Mouse (Mus musculus): Measurements from ENCODE around the gene Cib4. TPM values are rescaled to one million over a fixed set of nuclear protein-coding genes. Genes with fewer than 3 reads are reported as not detected.

Gene Cib4
- polyA plus RNA-seq, 1 experiment from 2014 or later: not detected

DNA sequence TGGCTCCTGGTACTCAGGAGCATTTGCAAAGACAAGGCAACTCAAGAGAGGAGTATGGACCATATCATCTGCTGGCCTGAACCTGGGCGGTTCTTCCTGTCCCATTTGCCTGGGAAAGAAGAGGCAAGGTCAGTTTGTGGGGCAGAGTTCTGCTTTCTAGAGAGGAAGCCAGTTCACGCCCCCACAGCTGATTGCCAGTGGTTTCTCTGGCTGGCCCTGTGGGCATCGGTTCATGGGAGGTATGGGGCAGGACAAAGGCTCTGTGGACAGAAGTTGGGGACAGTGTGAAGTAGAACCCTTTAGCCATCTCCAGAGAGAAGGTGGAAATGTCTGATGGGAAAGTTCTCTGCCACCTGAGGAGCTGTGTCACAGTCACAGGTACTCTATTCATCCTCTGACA is 22.5 kb downstream of the Cib4 start:
- Histone ChIP-seq H3K27ac (ENCODE audit: low read length) (no peak overlapping the region), H3K27me3 (ENCODE audit: insufficient read depth, low read length) (0 out of 2 replicates have a peak, but pooled peaks cover 3% of the 10 kb centered on the region), H3K9me3 (ENCODE audit: low read length) (no peaks in the 10 kb centered on the region), H3K4me1 (ENCODE audit: insufficient read depth, low read length) (0 out of 2 replicates have a peak, but pooled peaks cover 3% of the 10 kb centered on the region), H3K4me3 (ENCODE audit: low read length) (no peak overlapping the region), H3K9ac (replicated peaks; ENCODE audit: low read length) (no peak overlapping the region), H3K36me3 (ENCODE audit: insufficient read depth, low read length) (no peaks in the 10 kb centered on the region), H3K4me2 (replicated peaks; ENCODE audit: low read depth, low read length) (no peak overlapping the region)
- ATAC-seq (ENCODE audit: low FRiP score, low TSS enrichment): no peak
- WGBS: 72% methylated on average over 3 of the region's 3 CpGs

GRCm38 (mm10) chr5:30522406-30522805 is 23.2 kb downstream of the Cib4 start:
- Histone ChIP-seq H3K27me3 (ENCODE audit: insufficient read depth, low read length) (no peaks in the 10 kb centered on the region), H3K4me1 (ENCODE audit: insufficient read depth, low read length) (0 out of 2 replicates have a peak, but pooled peaks cover 3% of the 10 kb centered on the region), H3K36me3 (ENCODE audit: insufficient read depth, low read length) (no peaks in the 10 kb centered on the region), H3K4me3 (ENCODE audit: low read length) (no peak overlapping the region), H3K27ac (ENCODE audit: low read length) (no peak overlapping the region), H3K4me2 (replicated peaks; ENCODE audit: low read depth, low read length) (no peak overlapping the region), H3K9me3 (ENCODE audit: low read length) (no peaks in the 10 kb centered on the region), H3K9ac (replicated peaks; ENCODE audit: low read length) (no peak overlapping the region)
- ATAC-seq (ENCODE audit: low FRiP score, low TSS enrichment): no peak
- 88% methylated on average over 8 of the region's 8 CpGs for WGBS

DNA sequence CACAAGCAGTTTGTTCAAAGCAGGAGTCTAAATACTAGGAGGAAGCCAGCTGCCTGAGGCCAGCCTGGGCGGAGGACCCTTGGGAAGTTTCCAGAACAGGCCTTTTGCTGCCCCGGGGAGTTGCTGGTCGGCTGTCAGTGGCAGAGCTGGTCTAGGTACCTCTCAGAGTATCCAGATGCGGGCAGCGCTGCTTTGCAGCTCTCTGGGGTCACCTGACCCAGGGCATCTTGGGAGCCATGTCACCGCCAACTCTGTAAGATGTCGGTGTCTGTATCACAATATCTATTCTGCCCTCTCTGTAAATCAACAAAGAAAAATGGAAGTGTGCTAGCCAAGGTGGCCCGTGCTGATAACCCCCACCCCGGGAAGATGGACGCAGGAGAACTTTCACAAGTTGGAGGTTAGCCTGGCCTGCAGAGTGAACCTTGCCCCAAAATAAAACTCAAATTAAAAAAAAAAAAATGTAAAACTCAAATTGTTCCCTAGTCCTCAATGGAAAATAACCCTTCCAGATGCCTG is 25.4 kb downstream of the Cib4 start:
- Histone ChIP-seq H3K4me1 (ENCODE audit: insufficient read depth, low read length) (no peaks in the 10 kb centered on the region), H3K9ac (replicated peaks; ENCODE audit: low read length) (no peak overlapping the region), H3K27me3 (ENCODE audit: insufficient read depth, low read length) (no peaks in the 10 kb centered on the region), H3K4me3 (ENCODE audit: low read length) (no peak overlapping the region), H3K4me2 (replicated peaks; ENCODE audit: low read depth, low read length) (no peak overlapping the region), H3K36me3 (ENCODE audit: insufficient read depth, low read length) (no peaks in the 10 kb centered on the region), H3K27ac (ENCODE audit: low read length) (no peak overlapping the region), H3K9me3 (ENCODE audit: low read length) (no peaks in the 10 kb centered on the region)
- WGBS: 78% methylated on average over 10 of the region's 10 CpGs
- no peak for ATAC-seq (ENCODE audit: low FRiP score, low TSS enrichment)

DNA sequence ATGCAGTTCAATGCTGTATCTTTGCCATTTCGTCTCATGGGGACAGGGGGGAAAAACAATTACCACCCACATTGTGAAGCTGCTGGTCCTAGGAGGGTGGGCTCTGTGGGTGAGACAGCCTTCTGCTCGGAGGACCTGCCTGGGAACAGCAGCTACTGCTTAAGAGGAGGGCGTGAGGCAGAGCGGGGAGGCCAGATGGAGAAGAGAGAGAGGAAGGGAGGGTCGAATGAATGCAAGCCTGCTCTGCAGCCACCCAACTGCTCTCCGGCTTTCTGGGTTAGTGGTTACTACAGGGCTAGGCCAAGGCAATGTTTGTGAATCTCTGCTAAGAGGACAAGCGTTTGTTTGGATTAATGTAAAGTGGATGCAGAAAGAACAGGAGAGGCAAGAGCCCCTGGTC is 26.1 kb downstream of the Cib4 start:
- no peaks in the 10 kb centered on the region for H3K27me3 ChIP-seq (ENCODE audit: insufficient read depth, low read length)
- no peak overlapping the region for H3K4me2 ChIP-seq (replicated peaks; ENCODE audit: low read depth, low read length)
- H3K9ac ChIP-seq (replicated peaks; ENCODE audit: low read length): no peak overlapping the region
- H3K36me3 ChIP-seq (ENCODE audit: insufficient read depth, low read length): no peaks in the 10 kb centered on the region
- no peak for ATAC-seq (ENCODE audit: low FRiP score, low TSS enrichment)
- H3K27ac ChIP-seq (ENCODE audit: low read length): no peak overlapping the region
- 37% methylated on average over 7 of the region's 7 CpGs for WGBS
- H3K9me3 ChIP-seq (ENCODE audit: low read length): no peaks in the 10 kb centered on the region
- H3K4me3 ChIP-seq (ENCODE audit: low read length): no peak overlapping the region
- H3K4me1 ChIP-seq (ENCODE audit: insufficient read depth, low read length): no peaks in the 10 kb centered on the region

GRCm38 (mm10) chr5:30518547-30518946 is 27.1 kb downstream of the Cib4 start:
- Histone ChIP-seq H3K4me1 (ENCODE audit: insufficient read depth, low read length) (no peaks in the 10 kb centered on the region), H3K27ac (ENCODE audit: low read length) (no peak overlapping the region), H3K9ac (replicated peaks; ENCODE audit: low read length) (no peak overlapping the region), H3K4me2 (replicated peaks; ENCODE audit: low read depth, low read length) (no peak overlapping the region), H3K27me3 (ENCODE audit: insufficient read depth, low read length) (no peaks in the 10 kb centered on the region), H3K9me3 (ENCODE audit: low read length) (no peaks in the 10 kb centered on the region), H3K4me3 (ENCODE audit: low read length) (no peak overlapping the region), H3K36me3 (ENCODE audit: insufficient read depth, low read length) (no peaks in the 10 kb centered on the region)
- WGBS: 77% methylated on average over 6 of the region's 6 CpGs
- ATAC-seq (ENCODE audit: low FRiP score, low TSS enrichment): no peak

DNA sequence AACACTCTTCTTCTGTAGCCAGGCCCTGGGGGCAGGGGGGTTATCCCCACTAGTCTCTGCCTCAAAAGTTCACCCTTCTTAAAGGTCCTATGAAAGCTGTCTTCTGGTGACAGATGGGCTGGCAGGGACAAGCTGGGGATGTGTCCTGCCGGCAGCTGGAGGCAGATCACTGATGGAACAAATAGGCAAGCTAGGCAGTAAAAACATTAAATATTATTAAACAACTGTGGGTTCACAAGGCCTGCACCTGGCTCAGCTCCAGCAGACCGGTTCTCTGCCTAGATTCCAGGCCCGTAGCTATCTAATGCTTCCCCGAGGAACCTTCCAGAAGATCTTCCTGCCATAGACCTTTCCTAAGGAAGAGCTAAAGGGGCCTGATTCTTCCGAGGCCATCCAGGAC is 27.5 kb downstream of the Cib4 start:
- Histone ChIP-seq H3K4me2 (replicated peaks; ENCODE audit: low read depth, low read length) (no peak overlapping the region), H3K27ac (ENCODE audit: low read length) (no peak overlapping the region), H3K4me1 (ENCODE audit: insufficient read depth, low read length) (no peaks in the 10 kb centered on the region), H3K36me3 (ENCODE audit: insufficient read depth, low read length) (no peaks in the 10 kb centered on the region), H3K9ac (replicated peaks; ENCODE audit: low read length) (no peak overlapping the region), H3K9me3 (ENCODE audit: low read length) (no peaks in the 10 kb centered on the region), H3K27me3 (ENCODE audit: insufficient read depth, low read length) (no peaks in the 10 kb centered on the region), H3K4me3 (ENCODE audit: low read length) (no peak overlapping the region)
- no peak for ATAC-seq (ENCODE audit: low FRiP score, low TSS enrichment)
- 56% methylated on average over 5 of the region's 5 CpGs for WGBS

- no peaks in the 10 kb centered on the region for H3K27me3 ChIP-seq (ENCODE audit: insufficient read depth, low read length)
- H3K4me3 ChIP-seq (ENCODE audit: low read length): no peak overlapping the region
- H3K27ac ChIP-seq (ENCODE audit: low read length): no peak overlapping the region
- no peaks in the 10 kb centered on the region for H3K4me1 ChIP-seq (ENCODE audit: insufficient read depth, low read length)
- H3K9me3 ChIP-seq (ENCODE audit: low read length): no peaks in the 10 kb centered on the region
- ATAC-seq (ENCODE audit: low FRiP score, low TSS enrichment): no peak
- no peak overlapping the region for H3K4me2 ChIP-seq (replicated peaks; ENCODE audit: low read depth, low read length)
- H3K36me3 ChIP-seq (ENCODE audit: insufficient read depth, low read length): no peaks in the 10 kb centered on the region
- H3K9ac ChIP-seq (replicated peaks; ENCODE audit: low read length): no peak overlapping the region
- WGBS: 51% methylated on average over 7 of the region's 7 CpGs
These were observed 29.3 kb downstream of the Cib4 start for GRCm38 (mm10) chr5:30516376-30516775.

DNA sequence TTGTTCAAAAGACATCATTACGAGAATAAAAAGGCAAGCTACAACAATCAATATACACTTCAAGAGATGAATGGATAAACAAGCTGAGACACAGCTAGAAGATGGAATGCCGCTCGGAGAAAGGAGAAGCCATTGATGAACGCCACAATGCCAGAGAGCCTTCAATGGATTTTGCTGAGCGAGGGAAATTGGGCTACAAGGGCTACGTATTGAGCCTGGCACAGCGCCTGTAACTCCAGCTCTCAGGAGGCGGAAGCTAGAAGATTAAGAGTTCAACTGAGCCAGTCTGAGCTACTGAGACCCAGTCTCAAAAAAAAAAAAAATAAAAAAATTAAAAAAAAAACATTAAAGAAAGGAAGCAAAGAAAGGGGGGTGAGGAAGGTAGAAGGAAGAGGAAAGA is 32.5 kb downstream of the Cib4 start:
- no peak for ATAC-seq (ENCODE audit: low FRiP score, low TSS enrichment)
- Histone ChIP-seq H3K4me2 (replicated peaks; ENCODE audit: low read depth, low read length) (no peak overlapping the region), H3K27me3 (ENCODE audit: insufficient read depth, low read length) (no peaks in the 10 kb centered on the region), H3K9ac (replicated peaks; ENCODE audit: low read length) (no peak overlapping the region), H3K4me1 (ENCODE audit: insufficient read depth, low read length) (no peaks in the 10 kb centered on the region), H3K9me3 (ENCODE audit: low read length) (no peaks in the 10 kb centered on the region), H3K36me3 (ENCODE audit: insufficient read depth, low read length) (no peaks in the 10 kb centered on the region), H3K4me3 (ENCODE audit: low read length) (no peak overlapping the region), H3K27ac (ENCODE audit: low read length) (no peak overlapping the region)
- WGBS: 91% methylated on average over 8 of the region's 8 CpGs

- no peaks in the 10 kb centered on the region for H3K4me1 ChIP-seq (ENCODE audit: insufficient read depth, low read length)
- no peak overlapping the region for H3K9ac ChIP-seq (replicated peaks; ENCODE audit: low read length)
- no peak for ATAC-seq (ENCODE audit: low FRiP score, low TSS enrichment)
- 58% methylated on average over 7 of the region's 7 CpGs for WGBS
- no peak overlapping the region for H3K27ac ChIP-seq (ENCODE audit: low read length)
- no peaks in the 10 kb centered on the region for H3K27me3 ChIP-seq (ENCODE audit: insufficient read depth, low read length)
- no peaks in the 10 kb centered on the region for H3K9me3 ChIP-seq (ENCODE audit: low read length)
- no peak overlapping the region for H3K4me3 ChIP-seq (ENCODE audit: low read length)
- no peak overlapping the region for H3K4me2 ChIP-seq (replicated peaks; ENCODE audit: low read depth, low read length)
- H3K36me3 ChIP-seq (ENCODE audit: insufficient read depth, low read length): no peaks in the 10 kb centered on the region
These were observed 48.3 kb downstream of the Cib4 start for GRCm38 (mm10) chr5:30497299-30497698.

GRCm38 (mm10) chr5:30496821-30497220 is 48.8 kb downstream of the Cib4 start:
- H3K4me1 ChIP-seq (ENCODE audit: insufficient read depth, low read length): no peaks in the 10 kb centered on the region
- 91% methylated on average over 8 of the region's 8 CpGs for WGBS
- H3K27me3 ChIP-seq (ENCODE audit: insufficient read depth, low read length): no peaks in the 10 kb centered on the region
- H3K36me3 ChIP-seq (ENCODE audit: insufficient read depth, low read length): no peaks in the 10 kb centered on the region
- no peak for ATAC-seq (ENCODE audit: low FRiP score, low TSS enrichment)
- H3K9me3 ChIP-seq (ENCODE audit: low read length): no peaks in the 10 kb centered on the region
- H3K4me3 ChIP-seq (ENCODE audit: low read length): no peak overlapping the region
- H3K4me2 ChIP-seq (replicated peaks; ENCODE audit: low read depth, low read length): no peak overlapping the region
- no peak overlapping the region for H3K27ac ChIP-seq (ENCODE audit: low read length)
- H3K9ac ChIP-seq (replicated peaks; ENCODE audit: low read length): no peak overlapping the region

All from kidney, embryonic 16.5 days (tissue).